Mouse (Mus musculus): Measurements from ENCODE around the gene Trat1.

The Trat1 gene

GRCm38 (mm10) chr16:48771971-48772445, at the start of gene Trat1:
Gene Trat1, minus strand, starts transcription at chr16:48772021.
- no peak for DNase-seq (ENCODE audit: low spot score)

- DNase-seq (ENCODE audit: low spot score) = no peak
These were observed 46.7 kb upstream of the Trat1 start for GRCm38 (mm10) chr16:48818524-48818923.

- no peak for DNase-seq (ENCODE audit: low spot score)
These were observed 44.9 kb upstream of the Trat1 start, which contains the start of gene Retnlb for GRCm38 (mm10) chr16:48816695-48817094. Gene Retnlb, plus strand, starts transcription at chr16:48816856.

GRCm38 (mm10) chr16:48811881-48812436, 40.1 kb upstream of the Trat1 start:
- no peak for DNase-seq (ENCODE audit: low spot score)

- no peak for DNase-seq (ENCODE audit: low spot score)
These were observed 37.6 kb upstream of the Trat1 start for GRCm38 (mm10) chr16:48809374-48809773.

GRCm38 (mm10) chr16:48806521-48806920, 34.7 kb upstream of the Trat1 start:
- no peak for DNase-seq (ENCODE audit: low spot score)

GRCm38 (mm10) chr16:48805412-48805811, 33.6 kb upstream of the Trat1 start:
- DNase-seq (ENCODE audit: low spot score) = no peak

GRCm38 (mm10) chr16:48800906-48801305, 29.1 kb upstream of the Trat1 start:
- DNase-seq (ENCODE audit: low spot score) = no peak

- no peak for DNase-seq (ENCODE audit: low spot score)
These were observed 27.6 kb upstream of the Trat1 start for GRCm38 (mm10) chr16:48799470-48799869.

- DNase-seq (ENCODE audit: low spot score) = no peak
These were observed 26.5 kb upstream of the Trat1 start for GRCm38 (mm10) chr16:48798285-48798684.

GRCm38 (mm10) chr16:48788704-48789185, 16.9 kb upstream of the Trat1 start:
- no peak for DNase-seq (ENCODE audit: low spot score)

GRCm38 (mm10) chr16:48786258-48786657, 14.4 kb upstream of the Trat1 start:
- DNase-seq (ENCODE audit: low spot score) = no peak

GRCm38 (mm10) chr16:48777254-48777653, 5.4 kb upstream of the Trat1 start:
- DNase-seq (ENCODE audit: low spot score) = no peak

GRCm38 (mm10) chr16:48769183-48769582, 2.6 kb downstream of the Trat1 start:
- DNase-seq (ENCODE audit: low spot score) = no peak

- no peak for DNase-seq (ENCODE audit: low spot score)
These were observed 11.0 kb downstream of the Trat1 start for GRCm38 (mm10) chr16:48760643-48761481.

- no peak for DNase-seq (ENCODE audit: low spot score)
These were observed 21.5 kb downstream of the Trat1 start for GRCm38 (mm10) chr16:48750145-48750827.

- DNase-seq (ENCODE audit: low spot score) = no peak
These were observed 26.4 kb downstream of the Trat1 start for GRCm38 (mm10) chr16:48745418-48745817.

- DNase-seq (ENCODE audit: low spot score) = no peak
These were observed 26.8 kb downstream of the Trat1 start for GRCm38 (mm10) chr16:48745011-48745410.

GRCm38 (mm10) chr16:48741549-48741948, 30.3 kb downstream of the Trat1 start:
- no peak for DNase-seq (ENCODE audit: low spot score)

- no peak for DNase-seq (ENCODE audit: low spot score)
These were observed 31.8 kb downstream of the Trat1 start for GRCm38 (mm10) chr16:48739974-48740373.

GRCm38 (mm10) chr16:48738429-48738828, 33.4 kb downstream of the Trat1 start:
- no peak for DNase-seq (ENCODE audit: low spot score)

- DNase-seq (ENCODE audit: low spot score) = no peak
These were observed 34.9 kb downstream of the Trat1 start for GRCm38 (mm10) chr16:48736890-48737289.

- no peak for DNase-seq (ENCODE audit: low spot score)
These were observed 51.6 kb downstream of the Trat1 start for GRCm38 (mm10) chr16:48720259-48720658.

Data from ovary, postnatal 14 days (tissue).